Mouse (Mus musculus) CD4-positive helper T cell, adult 2 months (primary cell): ENCODE measurements at regions not wholly inside any gene's neighbourhood (a gene's known extent, or its start where the extent isn't known, plus 50 kb on each side); places are given as distances from the start of the nearest gene placed in this dataset.
"Not testable (repeated sequence)": the region's sequence is repeated elsewhere in the genome, so short reads cannot be mapped to it uniquely, and the experiment has no call there.

Experiments used
- DNase-seq: peaks from one replicate; pipeline ENCODE4 v3.0.0-alpha.2; 2012; ENCODE audit warnings: low read depth, missing footprints, low spot score

DNA sequence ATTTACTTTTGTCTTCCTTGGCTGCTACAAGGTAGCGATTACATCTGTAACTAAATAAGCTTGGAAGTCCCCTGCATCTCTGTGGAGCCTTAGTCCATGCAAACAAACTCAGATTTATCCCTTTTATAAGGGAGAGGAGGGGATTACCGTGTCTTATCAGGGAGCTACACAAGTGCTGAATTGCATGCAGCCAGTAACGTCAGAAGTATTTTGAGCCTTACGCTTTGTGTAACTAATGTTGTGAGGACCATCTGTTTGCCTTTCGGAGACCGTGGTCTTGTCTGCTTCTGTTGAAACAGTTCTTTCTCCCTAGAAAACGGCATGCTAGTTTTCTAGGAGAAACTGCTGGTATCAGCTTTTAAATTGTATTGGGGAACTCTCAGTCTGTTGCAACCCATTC is 58.0 kb upstream of the Dmrta1 start:
- DNase-seq, result no peak

DNA sequence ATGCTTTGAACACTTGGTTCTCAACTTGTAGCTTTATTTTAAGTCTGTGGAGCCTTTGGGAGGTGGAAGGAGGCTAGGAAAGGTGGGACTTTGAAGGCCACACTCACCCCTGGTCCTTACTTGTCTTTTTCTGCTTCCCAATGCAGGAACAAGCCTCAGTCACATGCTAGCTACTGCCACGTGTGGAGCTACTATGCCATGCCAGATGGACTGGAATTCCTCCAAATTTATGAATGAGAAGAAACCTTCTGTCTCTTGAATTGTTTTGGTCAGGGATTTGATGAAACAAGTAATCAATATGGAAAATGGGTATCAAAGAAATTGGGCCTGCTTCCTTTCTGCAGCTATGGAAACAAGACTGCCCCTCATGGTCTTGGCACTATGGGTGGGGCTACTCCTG is 74.5 kb upstream of the Dmrta1 start:
- no peak for DNase-seq

GRCm38 (mm10) chr4:89575529-89575928 is 103.7 kb upstream of the Dmrta1 start:
- no peak for DNase-seq

GRCm38 (mm10) chr4:89554711-89555466 is 124.3 kb upstream of the Dmrta1 start:
- no peak for DNase-seq

DNA sequence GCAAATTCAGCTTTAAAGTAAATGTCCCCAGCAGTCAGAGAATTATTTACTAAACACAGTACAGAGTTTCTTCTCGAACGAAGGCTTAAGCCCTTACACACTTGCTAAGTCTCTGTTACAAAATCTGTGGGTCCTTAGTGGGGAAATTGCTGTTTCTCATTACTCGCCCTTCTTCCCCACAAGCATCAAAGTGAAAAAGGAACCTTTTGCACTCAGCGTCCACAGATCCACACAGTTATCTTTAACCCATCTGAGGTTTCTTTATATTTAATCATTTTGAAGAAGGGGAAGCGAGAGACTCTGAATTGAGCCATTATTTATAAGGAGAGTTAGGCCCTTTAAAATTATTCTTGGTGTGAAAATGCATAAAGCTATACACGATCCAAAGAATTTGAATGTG is 126.7 kb upstream of the Dmrta1 start:
- no peak for DNase-seq

GRCm38 (mm10) chr4:89550515-89550914 is 128.7 kb upstream of the Dmrta1 start:
- peak; percentile 77 for DNase-seq

DNA sequence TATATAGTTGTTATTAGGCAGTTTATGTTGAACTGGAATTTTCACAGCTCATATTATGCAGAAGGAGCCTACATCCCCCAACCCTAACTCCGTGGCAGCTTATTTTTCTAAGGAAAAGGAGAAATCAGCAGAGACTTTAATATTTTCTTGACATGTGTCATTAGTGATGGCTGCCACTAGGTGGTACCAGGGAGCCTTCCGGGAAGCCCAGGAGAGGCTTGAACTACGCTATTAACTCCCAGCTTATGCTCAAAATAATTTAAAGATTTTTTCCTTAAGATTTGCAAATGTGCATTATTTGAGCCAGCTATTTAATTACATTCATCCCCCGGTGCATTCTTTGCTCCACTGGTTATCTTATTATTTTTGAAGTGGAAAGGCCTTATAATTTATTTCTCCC is 146.8 kb upstream of the Dmrta1 start:
- DNase-seq, result peak; percentile 44

DNA sequence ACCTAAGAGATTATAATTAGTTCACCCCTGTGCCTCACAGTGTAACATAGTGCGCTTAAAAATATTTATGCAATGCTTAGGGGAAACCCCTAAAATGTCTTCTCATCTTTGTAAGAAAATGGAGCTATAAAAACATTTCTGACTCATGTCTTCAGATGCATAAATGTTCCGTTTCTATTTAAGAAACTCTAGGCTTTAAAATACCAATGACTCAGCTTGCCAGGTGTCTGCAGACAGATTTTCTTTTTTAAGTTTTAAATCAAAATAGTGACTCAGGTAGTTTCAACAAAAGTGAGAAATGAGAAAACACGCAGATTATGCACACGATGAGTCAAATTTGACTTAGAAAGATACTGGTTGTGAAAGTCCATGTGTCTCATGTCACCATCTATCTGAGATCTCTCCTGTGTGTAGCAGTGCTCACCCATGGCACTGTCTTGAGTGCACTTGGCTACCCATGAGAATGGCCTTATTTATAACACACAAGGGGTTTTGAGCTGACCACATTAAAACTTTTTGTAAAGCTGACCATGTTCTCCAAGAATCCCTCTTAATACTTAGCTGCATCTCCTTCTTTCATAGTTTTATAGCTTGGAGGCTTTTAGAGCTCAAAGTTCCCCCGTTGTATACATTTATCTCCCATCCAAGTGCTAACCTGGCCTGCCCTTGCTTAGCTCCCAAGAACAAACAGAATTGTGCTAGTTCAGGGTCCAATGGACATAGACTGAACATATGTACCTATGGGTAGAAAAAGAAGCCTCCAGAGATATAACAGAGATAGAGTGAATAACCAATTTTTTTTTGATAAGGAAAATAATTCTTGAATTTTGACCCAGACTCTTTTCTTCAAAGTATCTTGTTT is 149.0 kb upstream of the Dmrta1 start:
- DNase-seq, result peak; percentile 18

- DNase-seq, result no peak
Measured at GRCm38 (mm10) chr4:89527966-89528365, 151.3 kb upstream of the Dmrta1 start.

GRCm38 (mm10) chr4:89527326-89527725 is 151.9 kb upstream of the Dmrta1 start:
- no peak for DNase-seq

DNA sequence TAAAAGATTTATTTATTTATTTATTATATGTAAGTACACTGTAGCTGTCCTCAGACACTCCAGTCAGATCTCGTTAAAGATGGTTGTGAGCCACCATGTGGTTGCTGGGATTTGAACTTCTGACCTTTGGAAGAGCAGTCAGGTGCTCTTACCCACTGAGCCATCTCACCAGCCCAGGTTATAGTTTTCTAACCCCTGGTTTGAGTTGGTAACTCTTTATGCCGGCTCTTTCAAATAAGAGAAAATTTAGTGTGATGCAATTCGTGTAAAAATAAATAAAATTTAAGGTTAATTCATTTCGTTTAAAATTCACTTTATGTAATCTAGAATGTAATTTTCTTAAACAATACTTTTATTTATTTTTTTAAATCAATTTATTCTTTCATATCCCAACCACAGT is 153.7 kb upstream of the Dmrta1 start:
- DNase-seq, result not testable (repeated sequence)

DNA sequence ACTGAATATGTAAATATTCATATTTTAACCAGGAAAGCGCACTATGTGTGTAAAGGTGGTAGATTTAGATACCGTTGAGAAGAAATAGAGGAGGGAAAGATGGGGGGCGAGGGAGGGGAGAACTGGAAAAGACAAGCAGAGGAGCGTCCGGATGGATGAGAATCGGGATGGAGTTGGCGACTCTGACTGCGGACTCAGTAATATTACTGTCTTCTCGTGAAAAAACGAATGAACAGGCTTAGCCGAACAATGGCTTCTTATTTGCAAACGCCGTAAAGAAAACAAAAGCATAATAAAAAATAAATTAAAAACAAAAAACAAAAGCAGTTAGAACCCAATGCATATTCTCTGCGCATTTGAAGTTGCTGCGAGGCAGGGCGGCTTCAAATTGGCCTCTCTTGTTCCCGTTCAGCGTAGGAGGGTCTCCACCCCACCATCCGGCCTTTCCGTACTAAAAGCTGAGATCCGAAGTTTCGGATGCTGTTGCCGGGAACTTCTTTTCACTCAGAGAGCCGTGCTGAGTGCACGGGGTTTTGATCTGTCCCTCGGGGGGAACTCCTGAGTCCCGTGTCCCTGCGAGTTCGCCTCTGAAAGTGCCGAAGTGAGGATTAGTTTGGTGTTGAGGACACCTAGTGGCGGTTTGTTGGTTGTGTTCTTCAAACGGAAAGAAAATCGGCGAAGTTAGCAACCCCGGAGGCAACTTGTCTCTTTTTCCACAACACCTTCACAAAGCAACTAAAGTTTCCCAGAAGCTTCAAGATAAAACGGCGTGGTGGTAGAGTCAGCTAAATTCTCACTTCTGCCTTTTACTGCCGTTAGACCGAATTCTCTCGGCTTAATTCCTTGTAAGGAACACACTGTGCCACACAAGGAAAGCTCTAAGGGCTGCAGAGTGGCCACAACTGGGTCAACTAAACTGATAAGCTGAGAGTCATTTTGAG is 154.7 kb upstream of the Dmrta1 start:
- DNase-seq, result peak; percentile 83

DNA sequence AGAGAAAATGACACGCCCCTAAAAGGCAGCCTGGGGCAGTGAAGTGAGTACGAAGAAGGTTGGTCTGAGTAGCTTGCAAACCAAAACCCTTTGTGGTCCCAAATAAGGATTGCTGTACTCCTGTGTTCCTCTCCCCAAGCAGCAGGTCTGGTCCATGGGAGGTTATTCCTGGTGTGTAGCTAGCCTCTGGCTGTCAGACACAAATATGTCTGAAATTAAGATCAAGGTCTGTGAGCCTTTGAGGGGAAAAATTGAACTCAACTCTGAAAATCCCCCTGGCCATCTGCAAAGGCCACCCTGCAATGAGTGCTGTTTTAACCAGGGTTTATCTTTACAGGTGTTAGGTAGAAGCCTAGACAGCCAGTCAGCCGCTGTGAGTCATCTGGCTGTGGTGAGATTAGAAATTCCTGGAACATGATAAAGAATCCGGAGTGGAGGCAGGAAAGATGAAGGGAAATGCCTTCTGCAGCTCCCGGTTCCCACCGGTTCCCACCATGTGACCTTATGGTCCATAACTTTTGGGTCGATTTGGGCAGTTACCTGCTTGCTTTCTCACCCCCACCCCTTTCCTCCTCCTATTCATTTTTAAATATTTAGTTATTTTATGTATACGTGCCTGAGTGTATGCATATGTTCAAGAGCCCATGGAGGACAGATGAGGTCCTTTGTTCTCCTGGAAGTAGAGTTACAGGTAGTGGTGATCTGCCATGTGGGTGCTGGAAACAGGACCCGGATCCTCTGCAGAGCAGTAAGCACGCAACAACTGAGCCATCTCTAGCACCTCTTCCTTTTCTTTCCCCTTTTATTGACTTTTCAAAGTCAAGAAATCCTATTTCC is 155.6 kb upstream of the Dmrta1 start:
- DNase-seq, result no peak

- DNase-seq, result no peak
Measured at GRCm38 (mm10) chr4:89518027-89518426, 161.2 kb upstream of the Dmrta1 start.

GRCm38 (mm10) chr4:89515823-89516411 is 163.3 kb upstream of the Dmrta1 start:
- peak; percentile 15 for DNase-seq

DNA sequence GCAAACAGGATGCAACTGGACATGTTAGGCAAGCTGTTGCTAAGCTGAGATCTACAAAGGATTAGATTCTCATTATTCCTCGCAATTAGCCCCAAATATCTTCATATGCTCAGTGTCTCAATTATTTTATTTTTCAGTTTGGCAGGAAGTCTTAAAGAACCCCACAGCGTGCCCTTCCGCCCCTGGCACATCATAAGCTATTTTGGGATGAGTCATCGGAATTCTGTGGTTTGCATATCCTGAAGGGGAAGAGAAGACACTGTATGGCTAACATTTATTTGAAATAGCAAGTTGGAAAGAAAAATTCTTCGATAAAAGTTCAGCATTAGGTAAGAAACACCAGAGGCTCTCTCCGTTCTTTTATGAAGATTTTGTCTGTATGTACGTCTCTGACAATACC is 164.3 kb upstream of the Dmrta1 start:
- DNase-seq, result no peak

DNA sequence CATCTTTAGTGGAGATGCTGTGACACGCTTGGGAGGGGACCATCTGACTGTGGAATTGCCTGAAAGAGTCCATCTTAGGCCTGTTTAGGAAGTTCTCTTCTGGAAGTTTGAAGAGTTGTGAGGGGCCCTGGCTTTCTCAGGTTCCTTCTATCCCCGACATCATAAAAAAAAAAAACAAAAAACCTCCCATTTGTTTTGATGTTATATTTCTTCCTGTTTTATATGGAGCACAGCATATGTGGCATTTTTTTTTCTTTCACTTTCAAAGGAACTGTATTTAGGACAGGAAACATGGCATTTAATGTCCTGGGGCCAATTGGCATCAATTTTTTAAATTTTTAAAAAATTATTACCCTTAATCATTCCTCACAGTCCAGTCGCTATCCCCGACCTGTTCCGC is 168.6 kb upstream of the Dmrta1 start:
- no peak for DNase-seq

DNA sequence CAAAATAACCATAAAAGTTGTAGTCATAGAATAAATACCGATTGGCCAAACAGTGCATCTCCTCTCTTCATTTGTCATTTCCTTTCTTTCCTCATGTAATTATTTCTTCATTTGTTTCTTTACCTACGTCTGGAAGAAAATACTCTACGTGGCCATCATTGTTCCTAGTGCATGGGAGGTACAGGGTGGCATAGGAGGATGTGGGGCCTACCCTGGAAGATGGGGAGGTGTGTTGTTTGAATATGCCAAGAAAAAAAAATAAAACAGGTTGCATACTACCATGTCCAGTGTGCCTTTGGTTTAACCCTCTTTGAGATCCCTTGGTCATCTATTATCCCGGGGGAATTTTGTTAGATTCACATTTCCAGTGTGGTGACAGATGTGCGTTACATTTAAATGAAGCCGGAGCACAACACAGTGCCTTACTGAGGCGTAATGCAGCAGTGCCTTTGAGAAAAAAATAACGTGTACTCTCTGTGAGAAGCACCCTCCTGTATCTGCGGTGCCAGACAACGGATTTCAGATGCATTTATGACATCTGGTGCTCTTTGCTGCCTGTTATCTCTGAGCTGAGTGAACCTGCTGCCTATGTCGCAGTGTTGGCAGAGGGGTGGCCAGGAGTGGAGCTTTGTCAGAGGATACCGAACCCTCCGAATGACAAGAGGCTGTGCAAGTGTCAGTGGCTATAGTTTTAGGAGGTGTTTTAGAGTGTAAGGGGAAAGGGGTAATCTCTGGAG is 169.4 kb upstream of the Dmrta1 start:
- DNase-seq, result no peak

- DNase-seq, result no peak
Measured at GRCm38 (mm10) chr4:89508103-89508763, 171.0 kb upstream of the Dmrta1 start.
